Mouse (Mus musculus): ENCODE data around the gene Cfd. TPM values are rescaled to one million over a fixed set of nuclear protein-coding genes. Genes with fewer than 3 reads are reported as not detected.

Gene Cfd
- polyA plus RNA-seq, 1 experiment from 2014 or later, result not detected

- peaks cover 55% of the 10 kb centered on the region for H3K4me1 ChIP-seq (ENCODE audit: control insufficient read depth, insufficient read depth, low read depth, low read length)
- ATAC-seq, result no peak
- H3K9me3 ChIP-seq (ENCODE audit: control insufficient read depth, low read length), result no peaks in the 10 kb centered on the region
- no peak overlapping the region for H3K4me2 ChIP-seq (ENCODE audit: low read length)
- peak overlapping the region; percentile 64 for H3K27ac ChIP-seq (ENCODE audit: low read depth, low read length)
- H3K27me3 ChIP-seq (replicated peaks; ENCODE audit: control insufficient read depth, insufficient read depth, low read length), result no peaks in the 10 kb centered on the region
- WGBS, result 19% methylated on average over 6 of the region's 6 CpGs
- H3K4me3 ChIP-seq (ENCODE audit: low read length), result no peak overlapping the region
- 0 out of 2 replicates have a peak overlapping the region, but pooled peaks have one; percentile 1 for H3K9ac ChIP-seq (ENCODE audit: low read depth, low read length)
- H3K36me3 ChIP-seq (ENCODE audit: control insufficient read depth, insufficient read depth, low read length), result 0 out of 2 replicates have a peak, but pooled peaks cover 4% of the 10 kb centered on the region
Observed at GRCm38 (mm10) chr10:79933861-79934260, 43.2 kb downstream of the Cfd start.

- peaks cover 50% of the 10 kb centered on the region for H3K4me1 ChIP-seq (ENCODE audit: control insufficient read depth, insufficient read depth, low read depth, low read length)
- H3K27ac ChIP-seq (ENCODE audit: low read depth, low read length), result peak overlapping the region; percentile 64
- H3K9me3 ChIP-seq (ENCODE audit: control insufficient read depth, low read length), result no peaks in the 10 kb centered on the region
- no peaks in the 10 kb centered on the region for H3K27me3 ChIP-seq (replicated peaks; ENCODE audit: control insufficient read depth, insufficient read depth, low read length)
- peak; percentile 85 for ATAC-seq
- no peak overlapping the region for H3K4me2 ChIP-seq (ENCODE audit: low read length)
- no peak overlapping the region for H3K9ac ChIP-seq (ENCODE audit: low read depth, low read length)
- WGBS, result 35% methylated on average over 13 of the region's 13 CpGs
- 0 out of 2 replicates have a peak, but pooled peaks cover 4% of the 10 kb centered on the region for H3K36me3 ChIP-seq (ENCODE audit: control insufficient read depth, insufficient read depth, low read length)
- no peak overlapping the region for H3K4me3 ChIP-seq (ENCODE audit: low read length)
Observed at GRCm38 (mm10) chr10:79934272-79934721, 43.6 kb downstream of the Cfd start.

GRCm38 (mm10) chr10:79934794-79935569 lies 44.3 kb downstream of the Cfd start:
- no peaks in the 10 kb centered on the region for H3K27me3 ChIP-seq (replicated peaks; ENCODE audit: control insufficient read depth, insufficient read depth, low read length)
- ATAC-seq, result no peak
- 83% methylated on average over 16 of the region's 16 CpGs for WGBS
- H3K9me3 ChIP-seq (ENCODE audit: control insufficient read depth, low read length), result no peaks in the 10 kb centered on the region
- H3K4me1 ChIP-seq (ENCODE audit: control insufficient read depth, insufficient read depth, low read depth, low read length), result peaks cover 44% of the 10 kb centered on the region
- no peak overlapping the region for H3K9ac ChIP-seq (ENCODE audit: low read depth, low read length)
- H3K36me3 ChIP-seq (ENCODE audit: control insufficient read depth, insufficient read depth, low read length), result 0 out of 2 replicates have a peak, but pooled peaks cover 4% of the 10 kb centered on the region
- no peak overlapping the region for H3K4me2 ChIP-seq (ENCODE audit: low read length)
- peak overlapping the region; percentile 64; the same call in 1 of the 2 replicates for H3K27ac ChIP-seq (ENCODE audit: low read depth, low read length)
- no peak overlapping the region for H3K4me3 ChIP-seq (ENCODE audit: low read length)

GRCm38 (mm10) chr10:79936284-79936910 lies 45.7 kb downstream of the Cfd start:
- no peak overlapping the region for H3K9ac ChIP-seq (ENCODE audit: low read depth, low read length)
- peaks cover 40% of the 10 kb centered on the region for H3K4me1 ChIP-seq (ENCODE audit: control insufficient read depth, insufficient read depth, low read depth, low read length)
- no peaks in the 10 kb centered on the region for H3K9me3 ChIP-seq (ENCODE audit: control insufficient read depth, low read length)
- H3K4me2 ChIP-seq (ENCODE audit: low read length), result no peak overlapping the region
- H3K36me3 ChIP-seq (ENCODE audit: control insufficient read depth, insufficient read depth, low read length), result 0 out of 2 replicates have a peak, but pooled peaks cover 1% of the 10 kb centered on the region
- H3K4me3 ChIP-seq (ENCODE audit: low read length), result no peak overlapping the region
- no peak for ATAC-seq
- H3K27ac ChIP-seq (ENCODE audit: low read depth, low read length), result no peak overlapping the region; the same call in 1 of the 2 replicates
- WGBS, result 63% methylated on average over 10 of the region's 10 CpGs
- H3K27me3 ChIP-seq (replicated peaks; ENCODE audit: control insufficient read depth, insufficient read depth, low read length), result no peaks in the 10 kb centered on the region

DNA sequence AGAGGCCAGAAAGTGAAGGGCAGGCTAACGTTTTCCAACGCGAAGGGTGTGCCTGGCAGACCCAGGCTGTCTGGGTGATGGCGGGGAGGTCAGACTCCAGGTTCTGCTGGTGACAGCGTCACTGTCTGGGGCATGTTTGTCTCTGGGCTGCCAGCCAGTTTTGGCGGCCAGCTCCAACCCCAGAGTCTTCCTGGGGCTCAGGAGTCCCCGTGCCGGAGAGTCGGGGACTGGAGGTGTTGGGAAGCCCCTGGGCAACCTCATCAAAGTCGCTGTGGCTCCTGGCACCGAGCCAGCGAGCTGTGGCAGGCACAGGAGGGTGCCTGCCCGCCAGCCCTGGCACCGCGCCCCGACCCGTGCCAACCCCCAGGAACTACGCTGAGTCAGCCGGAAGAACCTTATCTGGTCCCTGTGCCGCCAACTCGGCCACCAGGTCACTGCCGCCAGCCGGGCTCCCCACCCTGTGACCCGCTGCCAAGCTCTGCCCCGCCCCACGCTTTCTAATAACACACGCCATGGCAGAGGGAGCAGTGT lies 46.3 kb downstream of the Cfd start:
- 42% methylated on average over 20 of the region's 27 CpGs for WGBS
- Histone ChIP-seq H3K4me3 (ENCODE audit: low read length) (no peak overlapping the region), H3K4me2 (ENCODE audit: low read length) (peak overlapping the region; percentile 36), H3K9ac (ENCODE audit: low read depth, low read length) (peak overlapping the region; percentile 23; the same call in 1 of the 2 replicates), H3K27ac (ENCODE audit: low read depth, low read length) (no peak overlapping the region; the same call in 1 of the 2 replicates), H3K27me3 (replicated peaks; ENCODE audit: control insufficient read depth, insufficient read depth, low read length) (no peaks in the 10 kb centered on the region), H3K4me1 (ENCODE audit: control insufficient read depth, insufficient read depth, low read depth, low read length) (peaks cover 37% of the 10 kb centered on the region), H3K9me3 (ENCODE audit: control insufficient read depth, low read length) (no peaks in the 10 kb centered on the region), H3K36me3 (ENCODE audit: control insufficient read depth, insufficient read depth, low read length) (no peaks in the 10 kb centered on the region)
- no peak; the same call in 1 of the 2 replicates for ATAC-seq

DNA sequence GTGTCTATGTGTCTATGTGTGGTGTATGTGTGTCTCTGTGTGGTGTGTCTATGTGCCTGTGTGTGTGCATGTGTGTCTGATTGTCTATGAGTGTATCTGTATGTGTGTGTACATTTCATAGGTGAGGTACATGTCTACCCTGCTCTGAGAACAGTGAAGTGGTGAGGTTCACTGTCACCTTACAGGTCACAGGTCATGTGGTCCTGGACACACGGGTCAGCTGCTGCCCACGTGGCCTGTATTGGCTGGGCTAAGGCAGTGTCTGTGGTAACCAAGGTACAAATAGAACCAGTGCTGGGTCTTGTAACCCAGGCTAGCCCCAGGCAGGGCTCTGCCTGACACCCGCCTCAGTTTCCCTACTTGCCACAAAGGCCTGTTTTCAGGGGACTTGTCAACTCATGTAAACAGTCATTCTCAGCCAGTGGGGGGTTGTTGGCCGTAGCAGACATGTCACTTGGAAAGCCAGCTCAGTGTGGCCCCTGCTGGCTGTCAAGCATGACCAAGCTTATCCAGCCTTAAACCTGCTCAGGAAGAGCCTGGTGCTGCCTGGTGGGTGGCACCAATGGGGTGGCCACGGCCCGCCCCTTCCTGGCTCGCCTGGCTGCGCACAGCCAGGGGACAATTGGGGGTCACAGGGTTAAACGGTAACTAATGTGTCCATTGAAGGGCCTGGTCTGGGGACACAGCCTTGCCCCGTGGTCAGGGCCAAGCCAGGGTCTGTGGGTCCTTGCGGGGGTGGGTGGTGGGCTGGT lies 47.3 kb downstream of the Cfd start:
- Histone ChIP-seq H3K36me3 (ENCODE audit: control insufficient read depth, insufficient read depth, low read length) (no peaks in the 10 kb centered on the region), H3K4me1 (ENCODE audit: control insufficient read depth, insufficient read depth, low read depth, low read length) (peaks cover 30% of the 10 kb centered on the region), H3K9me3 (ENCODE audit: control insufficient read depth, low read length) (no peaks in the 10 kb centered on the region), H3K27me3 (replicated peaks; ENCODE audit: control insufficient read depth, insufficient read depth, low read length) (no peaks in the 10 kb centered on the region), H3K9ac (ENCODE audit: low read depth, low read length) (no peak overlapping the region), H3K4me3 (ENCODE audit: low read length) (no peak overlapping the region), H3K4me2 (ENCODE audit: low read length) (no peak overlapping the region), H3K27ac (ENCODE audit: low read depth, low read length) (no peak overlapping the region)
- 43% methylated on average over 10 of the region's 11 CpGs for WGBS
- ATAC-seq, result no peak

DNA sequence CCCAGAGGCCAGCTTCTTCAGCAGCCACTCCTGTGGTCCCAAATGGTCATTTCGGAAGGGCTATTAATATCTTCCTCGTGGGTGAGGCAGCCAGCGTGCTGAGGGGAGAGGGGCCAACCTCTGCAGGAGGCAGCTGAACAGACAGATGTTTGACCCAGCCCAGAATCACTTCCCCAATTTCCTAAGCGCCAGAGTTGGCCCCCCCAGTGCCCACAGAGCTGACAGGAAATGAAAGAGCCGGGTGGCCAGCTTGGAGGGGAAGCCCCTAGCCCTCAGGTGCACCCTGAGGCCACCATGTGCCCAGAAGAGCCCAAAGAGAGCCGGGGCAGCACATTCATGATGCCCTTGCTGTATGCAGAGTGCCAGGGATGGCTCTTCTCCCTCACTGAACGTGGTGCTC lies 50.1 kb downstream of the Cfd start:
- ATAC-seq, result no peak

More for the DNA sequence above, 50.1 kb downstream of the Cfd start:
- H3K4me2 ChIP-seq (ENCODE audit: low read length), result no peak overlapping the region
- peaks cover 14% of the 10 kb centered on the region for H3K4me1 ChIP-seq (ENCODE audit: control insufficient read depth, insufficient read depth, low read depth, low read length)
- no peaks in the 10 kb centered on the region for H3K27me3 ChIP-seq (replicated peaks; ENCODE audit: control insufficient read depth, insufficient read depth, low read length)
- H3K4me3 ChIP-seq (ENCODE audit: low read length), result no peak overlapping the region
- H3K9me3 ChIP-seq (ENCODE audit: control insufficient read depth, low read length), result no peaks in the 10 kb centered on the region
- H3K36me3 ChIP-seq (ENCODE audit: control insufficient read depth, insufficient read depth, low read length), result no peaks in the 10 kb centered on the region
- WGBS, result 67% methylated on average over 7 of the region's 7 CpGs
- no peak overlapping the region for H3K9ac ChIP-seq (ENCODE audit: low read depth, low read length)
- H3K27ac ChIP-seq (ENCODE audit: low read depth, low read length), result no peak overlapping the region
